Mouse (Mus musculus) gastrocnemius, adult 18-20 months (tissue): ENCODE data around the gene Gm10563. TPM values are rescaled to one million over a fixed set of nuclear protein-coding genes. Genes with fewer than 3 reads are reported as not detected.
A peak's percentile ranks its signal among the peaks of the same experiment; 100 is the strongest.

Source experiments
- DNase-seq: peaks from one replicate; pipeline ENCODE4 v3.0.0; 2021; ENCODE audit warnings: low spot score
- total RNA-seq, 2 experiments: library from RNA; stranded (reverse); gene quantifications; 2 replicates each; pipeline ENCODE4 v1.2.3; 2021

Gene Gm10563
- total RNA-seq, 2 experiments from 2014 or later: not detected

DNA sequence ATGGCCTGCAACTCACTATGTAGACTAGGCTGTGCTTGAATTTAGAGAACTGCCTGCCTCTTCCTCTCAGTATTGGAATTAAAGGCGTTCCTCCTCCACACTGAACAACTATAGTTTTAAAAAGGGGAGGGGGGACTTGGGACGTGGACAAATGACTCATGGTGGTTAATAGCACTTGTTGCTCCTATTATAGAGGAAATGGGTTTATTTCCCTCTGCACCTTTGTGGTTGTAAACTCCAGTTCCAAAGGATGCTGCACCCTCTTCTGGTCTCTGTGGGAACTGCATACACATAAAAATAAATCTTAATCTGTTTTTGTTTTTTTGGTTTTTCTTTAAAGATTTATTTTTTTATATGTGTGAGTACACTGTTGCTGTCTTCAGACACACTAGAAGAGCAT, 77.0 kb downstream of the Gm10563 start:
- DNase-seq: peak; percentile 42

- no peak for DNase-seq
Measured at GRCm38 (mm10) chr4:155566555-155566954, 78.7 kb downstream of the Gm10563 start.

Other genes with a start within 250 kb of the Gm10563 start
- gene Gabrd, start 247.3 kb downstream of the Gm10563 start, total RNA-seq: under 1 TPM; 0.50 to 0.81 TPM
- gene Cfap74, start 236.2 kb downstream of the Gm10563 start, total RNA-seq: under 1 TPM; 0.55 to 0.66 TPM
- 100 to 1,000 TPM; 138 to 243 TPM for gene Tmem52, start 176.3 kb downstream of the Gm10563 start, total RNA-seq
- gene Gnb1, start 154.0 kb downstream of the Gm10563 start, total RNA-seq: 10 to 100 TPM; 48.6 to 59.8 TPM
- 10 to 100 TPM; 16.7 to 22.6 TPM for gene Nadk, start 83.0 kb downstream of the Gm10563 start, total RNA-seq
- 1 to 10 TPM; 3.8 to 4.4 TPM for gene Slc35e2, start 44.0 kb downstream of the Gm10563 start, total RNA-seq
- 10 to 100 TPM; 29.4 to 30.4 TPM for gene Cdk11b, start 20.6 kb downstream of the Gm10563 start, total RNA-seq
- gene Mmp23, start 8.0 kb upstream of the Gm10563 start, total RNA-seq: 1 to 10 TPM in 1 of 2 experiments, under 1 TPM in 1; 0.53 to 1.8 TPM
- gene Mib2, start 23.8 kb upstream of the Gm10563 start, total RNA-seq: 10 to 100 TPM; 16.1 to 16.8 TPM
- gene Fndc10, start 48.9 kb upstream of the Gm10563 start, total RNA-seq: 1 to 10 TPM in 1 of 2 experiments, under 1 TPM in 1; 0.89 to 1.4 TPM
- gene Ssu72, start 59.4 kb upstream of the Gm10563 start, total RNA-seq: 10 to 100 TPM; 40.7 to 45.6 TPM
- under 1 TPM; 0.07 to 0.25 TPM for gene Tmem240, start 89.4 kb upstream of the Gm10563 start, total RNA-seq
- 10 to 100 TPM; 25.0 to 28.1 TPM for gene Atad3a, start 115.7 kb upstream of the Gm10563 start, total RNA-seq
- 1 to 10 TPM; 5.3 to 9.7 TPM for gene Vwa1, start 129.3 kb upstream of the Gm10563 start, total RNA-seq
- gene Tmem88b, start 140.5 kb upstream of the Gm10563 start, total RNA-seq: under 1 TPM; 0.39 to 0.47 TPM
- gene Ankrd65, start 145.0 kb upstream of the Gm10563 start, total RNA-seq: not detected
- gene Mrpl20, start 157.5 kb upstream of the Gm10563 start, total RNA-seq: 10 to 100 TPM; 50.3 to 54.0 TPM
- gene Ccnl2, start 167.1 kb upstream of the Gm10563 start, total RNA-seq: 10 to 100 TPM; 15.4 to 18.3 TPM
- gene Aurkaip1, start 185.9 kb upstream of the Gm10563 start, total RNA-seq: 10 to 100 TPM; 79.5 to 82.6 TPM
- gene Mxra8, start 194.3 kb upstream of the Gm10563 start, total RNA-seq: 10 to 100 TPM; 25.0 to 29.7 TPM
- gene Dvl1, start 202.0 kb upstream of the Gm10563 start, total RNA-seq: 100 to 1,000 TPM; 104 to 106 TPM
- under 1 TPM; 0.09 to 0.12 TPM for gene Tas1r3, start 218.0 kb upstream of the Gm10563 start, total RNA-seq
- gene Cptp, start 224.0 kb upstream of the Gm10563 start, total RNA-seq: 10 to 100 TPM; 13.0 to 16.2 TPM
- gene Ints11, start 224.1 kb upstream of the Gm10563 start, total RNA-seq: 10 to 100 TPM; 13.9 to 14.0 TPM
- gene Pusl1, start 246.4 kb upstream of the Gm10563 start, total RNA-seq: 10 to 100 TPM; 11.2 to 13.2 TPM
- 1 to 10 TPM; 6.6 to 7.3 TPM for gene Acap3, start 246.4 kb upstream of the Gm10563 start, total RNA-seq